Mouse (Mus musculus) bone marrow, adult 2 months (tissue): ENCODE data around the gene Mgat5.

ENCODE experiments used
- CTCF ChIP-seq: fragments of 200-500 bp; IDR thresholded peaks from 2 replicates; pipeline ENCODE4 v1.5.1; 2011; ENCODE audit warnings: low read length, control low read depth; ENCODE audit not compliant: control insufficient read depth, insufficient read depth
- POLR2A ChIP-seq: fragments of 200-500 bp; IDR thresholded peaks from 2 replicates; pipeline ENCODE4 v1.6.1; 2011; ENCODE audit warnings: low read depth, mild to moderate bottlenecking, control low read depth, low read length, borderline replicate concordance; ENCODE audit not compliant: control insufficient read depth

- TF ChIP-seq CTCF (no peak), POLR2A (no peak)
Observed at GRCm38 (mm10) chr1:127459576-127459975, 254.8 kb downstream of the Mgat5 start.
